Mouse (Mus musculus): ENCODE results near the gene Arhgap45. TPM values are rescaled to one million over a fixed set of nuclear protein-coding genes. Genes with fewer than 3 reads are reported as not detected.

Gene Arhgap45
- polyA plus RNA-seq (2012; rRNA removed): 17.5 and 19.8 TPM in 2 replicates

DNA sequence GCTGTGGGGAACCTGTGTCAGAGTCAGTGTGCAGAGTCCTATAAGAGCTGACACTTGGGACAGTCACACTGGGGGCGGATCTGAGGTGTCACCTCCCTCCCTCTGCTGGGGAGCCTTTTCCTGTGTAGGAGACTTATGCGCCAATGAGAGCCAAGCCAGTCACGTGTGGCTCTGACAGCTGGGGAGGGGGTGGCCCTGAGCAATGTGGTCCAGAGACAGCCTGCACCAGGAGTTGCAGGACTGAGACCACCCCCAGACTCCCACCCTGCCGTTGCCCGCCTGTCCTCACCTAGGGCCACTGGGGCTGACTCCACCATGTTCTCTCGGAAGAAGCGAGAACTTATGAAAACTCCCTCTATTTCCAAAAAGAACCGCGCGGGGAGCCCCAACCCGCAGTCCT, at the start of gene Arhgap45:
Gene Arhgap45, plus strand, starts transcription at position 143 of the 400 bp plus-strand sequence.

DNA sequence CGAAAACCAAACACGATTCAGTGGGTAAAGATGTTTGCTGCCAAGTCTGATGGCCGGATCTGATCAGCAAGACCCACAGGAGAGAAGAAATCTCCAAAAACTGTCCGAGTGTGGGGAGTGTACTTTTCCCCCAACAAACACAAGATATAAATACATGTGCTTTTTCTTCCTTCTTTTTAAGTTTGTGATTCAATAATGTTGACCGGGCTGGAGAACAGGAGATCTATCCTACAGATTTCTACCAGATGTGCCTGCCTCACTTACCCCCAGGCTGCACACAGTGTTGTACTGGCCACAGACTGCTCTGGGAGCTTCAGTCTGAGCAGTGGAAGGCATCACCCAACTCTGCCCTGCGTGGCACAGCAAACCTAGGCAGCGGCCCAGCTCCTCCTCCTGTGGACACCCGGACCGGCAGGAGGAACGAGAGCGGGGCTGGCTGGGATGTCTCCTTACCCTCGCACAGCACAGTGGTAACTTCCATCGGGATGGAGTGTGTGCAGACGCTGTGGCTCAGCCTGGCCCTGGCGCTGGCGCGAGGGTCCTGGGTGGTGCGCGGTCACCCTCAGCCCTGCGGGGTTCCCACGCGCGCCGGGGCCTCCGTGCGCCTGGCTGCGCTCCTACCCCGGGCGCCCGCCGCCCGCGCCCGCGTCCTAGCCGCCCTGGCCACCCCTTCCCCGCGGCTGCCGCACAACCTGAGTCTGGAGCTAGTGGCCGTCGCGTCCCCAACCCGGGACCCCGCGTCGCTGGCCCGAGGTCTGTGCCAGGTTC, 45.9 kb upstream of the Arhgap45 start, which contains the start of gene Grin3b:
Gene Grin3b, plus strand, starts transcription at position 301 of the 768 bp plus-strand sequence.

DNA sequence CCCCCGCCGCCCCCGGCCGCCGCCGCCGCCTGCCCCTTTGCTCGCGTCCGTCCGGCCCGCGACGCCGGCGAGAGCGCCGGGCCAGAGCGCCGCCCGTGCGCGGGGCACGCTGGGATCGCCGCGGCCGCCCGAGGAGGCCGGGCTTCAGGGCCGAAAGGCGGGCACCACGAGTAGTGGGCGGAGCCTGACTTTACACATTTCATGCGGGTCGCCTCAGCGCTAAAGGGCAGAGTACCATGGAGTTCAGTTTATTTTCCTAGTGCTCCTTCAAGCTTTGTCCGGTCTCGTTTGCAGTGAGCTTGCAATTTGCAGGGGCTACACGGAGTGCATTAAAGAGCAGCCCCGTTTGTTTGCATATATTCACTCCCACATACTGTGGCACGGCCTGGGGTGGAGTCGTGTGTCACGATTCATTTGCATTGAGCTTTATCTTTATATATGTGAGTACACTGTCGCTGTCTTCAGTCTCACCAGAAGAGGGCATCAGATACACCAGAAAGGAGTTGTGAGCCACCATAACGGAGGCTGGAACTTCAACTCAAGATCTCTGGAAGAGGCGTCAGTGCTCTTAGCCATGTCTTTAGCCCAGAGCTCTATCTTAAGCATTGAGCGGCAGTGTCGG, 32.1 kb upstream of the Arhgap45 start, which contains the start of gene Tmem259:
Gene Tmem259, minus strand, starts transcription at position 136 of the 622 bp plus-strand sequence.

DNA sequence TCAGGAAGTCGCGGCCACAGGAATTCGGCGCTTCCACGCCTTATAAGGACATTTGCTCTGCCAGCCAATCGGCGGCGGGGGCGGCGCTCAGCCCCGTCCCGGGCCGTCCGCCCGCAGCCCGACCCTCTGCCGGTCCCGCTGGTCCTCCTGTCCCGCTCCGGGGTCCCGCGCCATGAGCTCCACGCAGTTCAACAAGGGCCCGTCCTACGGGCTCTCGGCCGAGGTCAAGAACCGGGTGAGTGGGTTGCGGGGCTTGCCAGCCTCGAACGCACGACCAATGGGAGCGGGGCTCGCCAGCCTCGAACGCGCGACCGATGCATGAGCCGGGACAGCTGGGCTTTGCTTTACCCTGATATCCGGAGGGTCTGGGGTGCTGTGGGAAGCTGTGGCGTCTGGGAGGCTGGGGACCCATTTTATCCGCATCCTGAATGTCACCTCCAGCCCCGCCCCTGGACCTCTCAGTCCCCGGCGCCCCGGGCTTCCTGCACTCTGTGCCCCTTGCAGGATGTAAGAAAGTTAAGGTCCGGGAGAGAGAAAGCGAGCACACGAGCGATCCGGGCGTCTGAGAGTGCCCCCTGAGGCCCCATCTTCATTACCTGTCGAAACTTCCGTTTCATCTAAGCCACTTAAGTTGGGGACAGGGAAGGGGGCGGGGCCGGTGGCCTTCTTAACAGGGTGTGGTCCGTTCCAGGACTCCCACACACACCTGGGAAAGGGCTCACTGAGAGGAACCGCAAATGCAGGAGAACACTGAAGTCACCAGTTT, 27.8 kb upstream of the Arhgap45 start, which contains the start of gene Cnn2:
Gene Cnn2, plus strand, starts transcription at position 79 of the 766 bp plus-strand sequence.

DNA sequence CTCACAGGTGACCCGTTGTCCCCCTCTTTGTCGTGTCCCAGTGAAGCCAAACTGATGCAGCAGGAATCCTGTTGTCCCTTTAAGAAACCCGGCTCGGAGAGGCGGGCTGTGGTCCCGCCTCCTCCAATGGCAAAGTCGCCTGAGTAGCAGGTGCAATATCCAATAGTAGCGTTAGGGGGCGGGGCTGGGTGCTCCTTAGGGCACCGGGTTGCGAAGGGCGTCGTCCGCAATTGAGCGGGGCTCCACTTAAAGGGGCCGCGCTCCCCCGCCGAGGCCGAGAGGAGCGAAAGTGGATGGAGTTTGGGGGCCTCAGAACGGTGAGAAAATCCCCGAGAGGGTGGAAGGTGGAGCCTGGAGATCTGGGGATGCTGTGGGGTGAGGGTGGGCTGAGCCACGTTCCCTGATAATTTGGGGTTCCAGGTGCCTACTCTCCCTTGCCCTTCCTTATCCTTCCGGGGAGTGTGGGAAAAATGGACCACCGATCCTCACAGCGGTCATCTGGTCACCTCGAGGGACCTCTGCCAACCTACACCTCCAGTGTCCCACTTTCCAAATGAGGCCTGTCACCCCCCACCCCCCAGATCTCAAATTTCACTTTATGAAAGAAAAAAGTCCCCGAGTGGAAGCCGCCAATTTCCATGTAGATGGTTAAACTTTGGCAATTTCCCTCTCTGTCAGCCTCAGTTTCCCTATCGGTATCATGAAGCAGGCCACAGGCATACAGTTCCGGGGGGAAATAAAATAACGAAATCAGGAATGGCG, 20.0 kb upstream of the Arhgap45 start, which contains the start of gene Abca7:
Gene Abca7, plus strand, starts transcription at position 223 of the 762 bp plus-strand sequence.

DNA sequence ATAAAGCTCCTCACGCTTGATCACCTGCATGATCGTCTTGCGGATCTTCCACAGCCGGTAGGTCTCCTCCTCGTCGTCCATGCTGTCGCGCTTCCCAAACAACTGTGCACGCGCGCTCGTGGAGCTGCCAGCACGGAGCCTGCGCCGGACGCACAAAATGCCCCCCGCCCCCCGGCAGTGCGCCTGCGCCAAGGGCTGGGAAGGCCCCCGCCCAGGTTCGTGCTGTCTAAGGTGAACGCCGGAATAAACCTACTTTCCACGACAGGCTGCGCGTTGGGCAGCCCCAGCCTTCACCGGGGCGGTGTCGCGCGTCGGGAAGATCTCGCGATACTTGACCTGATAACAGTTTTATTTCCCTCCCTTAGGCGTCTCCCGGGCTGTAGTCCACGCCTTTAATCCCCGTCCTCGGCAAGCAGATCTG, 23.1 kb downstream of the Arhgap45 start, which contains the start of gene Polr2e:
Gene Polr2e, minus strand, starts transcription at position 237 of the 421 bp plus-strand sequence.

DNA sequence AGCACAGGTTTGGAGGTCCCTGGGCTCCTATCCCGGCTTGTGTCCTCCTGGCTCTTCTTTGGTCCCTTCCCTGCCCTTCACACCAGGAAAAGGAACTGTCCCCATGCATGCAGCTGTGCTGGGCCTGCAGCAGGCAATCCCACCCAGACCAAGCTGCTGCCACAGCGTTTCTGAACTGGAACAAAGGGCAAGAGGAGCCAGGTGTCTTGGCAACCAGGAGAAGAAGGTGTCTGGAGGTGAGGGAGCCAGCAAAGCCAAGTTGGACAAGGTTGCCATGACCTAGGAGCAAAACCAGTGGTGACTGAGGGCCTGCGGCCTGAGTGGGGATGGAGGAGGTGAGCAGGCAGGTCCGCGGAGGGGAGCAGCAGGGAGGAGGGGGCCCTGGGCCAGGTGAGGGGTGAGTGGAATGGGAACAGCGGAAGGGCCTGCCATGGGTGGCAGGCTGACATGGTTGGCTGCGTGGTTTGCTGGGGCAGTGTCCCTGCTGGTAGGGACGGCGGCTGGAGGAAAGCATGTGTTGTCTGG, 30.6 kb downstream of the Arhgap45 start, which contains the start of gene Gpx4:
Gene Gpx4, plus strand, starts transcription at position 126 of the 525 bp plus-strand sequence.

Other genes with a start within 250 kb of the Arhgap45 start
- 40.0 and 46.4 TPM in 2 replicates for gene Rnf126, start 249.7 kb upstream of the Arhgap45 start, polyA plus RNA-seq (2012; rRNA removed)
- 0.50 and 0.51 TPM in 2 replicates for gene Fstl3, start 239.4 kb upstream of the Arhgap45 start, polyA plus RNA-seq (2012; rRNA removed)
- 1.9 and 3.0 TPM in 2 replicates for gene Prss57, start 225.7 kb upstream of the Arhgap45 start, polyA plus RNA-seq (2012; rRNA removed)
- gene Palm, start 223.1 kb upstream of the Arhgap45 start, polyA plus RNA-seq (2012; rRNA removed): 3.6 and 3.9 TPM in 2 replicates
- gene Misp, start 195.7 kb upstream of the Arhgap45 start, polyA plus RNA-seq (2012; rRNA removed): 0.16 TPM in 2 replicates
- gene Ptbp1, start 162.2 kb upstream of the Arhgap45 start, polyA plus RNA-seq (2012; rRNA removed): 117 and 130 TPM in 2 replicates
- 119 and 171 TPM in 2 replicates for gene Prtn3, start 142.2 kb upstream of the Arhgap45 start, polyA plus RNA-seq (2012; rRNA removed)
- gene Plppr3, start 142.0 kb upstream of the Arhgap45 start, polyA plus RNA-seq (2012; rRNA removed): 6.2 and 6.7 TPM in 2 replicates
- 36.8 and 63.1 TPM in 2 replicates for gene Elane, start 130.4 kb upstream of the Arhgap45 start, polyA plus RNA-seq (2012; rRNA removed)
- 0.03 TPM in 1 of 2 replicates, not detected in the other for gene Cfd, start 125.8 kb upstream of the Arhgap45 start, polyA plus RNA-seq (2012; rRNA removed)
- gene Med16, start 107.7 kb upstream of the Arhgap45 start, polyA plus RNA-seq (2012; rRNA removed): 11.7 and 12.4 TPM in 2 replicates
- gene Gm26602, start 105.8 kb upstream of the Arhgap45 start, polyA plus RNA-seq (2012; rRNA removed): not detected in 2 replicates
- gene Kiss1r, start 99.7 kb upstream of the Arhgap45 start, polyA plus RNA-seq (2012; rRNA removed): 0.23 and 0.24 TPM in 2 replicates
- gene R3hdm4, start 95.4 kb upstream of the Arhgap45 start, polyA plus RNA-seq (2012; rRNA removed): 28.2 and 33.7 TPM in 2 replicates
- gene Arid3a, start 89.6 kb upstream of the Arhgap45 start, polyA plus RNA-seq (2012; rRNA removed): 4.7 and 5.8 TPM in 2 replicates
- 22.7 and 23.6 TPM in 2 replicates for gene Wdr18, start 56.5 kb upstream of the Arhgap45 start, polyA plus RNA-seq (2012; rRNA removed)
- gene Grin3b, start 45.9 kb upstream of the Arhgap45 start, polyA plus RNA-seq (2012; rRNA removed): 0.02 and 0.05 TPM in 2 replicates
- 49.9 and 57.6 TPM in 2 replicates for gene Tmem259, start 32.3 kb upstream of the Arhgap45 start, polyA plus RNA-seq (2012; rRNA removed)
- 13.6 and 16.7 TPM in 2 replicates for gene Cnn2, start 28.1 kb upstream of the Arhgap45 start, polyA plus RNA-seq (2012; rRNA removed)
- 8.8 and 11.5 TPM in 2 replicates for gene Abca7, start 20.2 kb upstream of the Arhgap45 start, polyA plus RNA-seq (2012; rRNA removed)
- gene Polr2e, start 23.1 kb downstream of the Arhgap45 start, polyA plus RNA-seq (2012; rRNA removed): 118 and 119 TPM in 2 replicates
- gene Gpx4, start 30.5 kb downstream of the Arhgap45 start, polyA plus RNA-seq (2012; rRNA removed): 378 and 411 TPM in 2 replicates
- 8.9 and 9.8 TPM in 2 replicates for gene Sbno2, start 88.9 kb downstream of the Arhgap45 start, polyA plus RNA-seq (2012; rRNA removed)
- gene Stk11, start 99.2 kb downstream of the Arhgap45 start, polyA plus RNA-seq (2012; rRNA removed): 88.1 and 91.3 TPM in 2 replicates
- gene Atp5d, start 122.0 kb downstream of the Arhgap45 start, polyA plus RNA-seq (2012; rRNA removed): 174 and 199 TPM in 2 replicates
- gene Cbarp, start 124.2 kb downstream of the Arhgap45 start, polyA plus RNA-seq (2012; rRNA removed): 1.4 and 1.8 TPM in 2 replicates
- gene Midn, start 131.6 kb downstream of the Arhgap45 start, polyA plus RNA-seq (2012; rRNA removed): 8.2 and 9.9 TPM in 2 replicates
- 19.1 and 20.7 TPM in 2 replicates for gene Cirbp, start 149.3 kb downstream of the Arhgap45 start, polyA plus RNA-seq (2012; rRNA removed)
- 8.6 TPM in 2 replicates for gene 1600002K03Rik, start 156.3 kb downstream of the Arhgap45 start, polyA plus RNA-seq (2012; rRNA removed)
- 0.37 and 0.46 TPM in 2 replicates for gene Efna2, start 162.8 kb downstream of the Arhgap45 start, polyA plus RNA-seq (2012; rRNA removed)
- 18.1 and 18.9 TPM in 2 replicates for gene Mum1, start 209.8 kb downstream of the Arhgap45 start, polyA plus RNA-seq (2012; rRNA removed)
- gene Ndufs7, start 232.5 kb downstream of the Arhgap45 start, polyA plus RNA-seq (2012; rRNA removed): 170 and 176 TPM in 2 replicates
- 31.8 and 38.8 TPM in 2 replicates for gene Gamt, start 244.4 kb downstream of the Arhgap45 start, polyA plus RNA-seq (2012; rRNA removed)
- 77.1 and 86.4 TPM in 2 replicates for gene Dazap1, start 244.8 kb downstream of the Arhgap45 start, polyA plus RNA-seq (2012; rRNA removed)